Mouse (Mus musculus) cerebellum, adult 9-11 months (tissue): ENCODE measurements around the gene Clip2.
A peak's percentile ranks its signal among the peaks of the same experiment; 100 is the strongest.

Experiments used
- DNase-seq: peaks from one replicate; pipeline ENCODE4 v3.0.0; 2022

The Clip2 gene

DNA sequence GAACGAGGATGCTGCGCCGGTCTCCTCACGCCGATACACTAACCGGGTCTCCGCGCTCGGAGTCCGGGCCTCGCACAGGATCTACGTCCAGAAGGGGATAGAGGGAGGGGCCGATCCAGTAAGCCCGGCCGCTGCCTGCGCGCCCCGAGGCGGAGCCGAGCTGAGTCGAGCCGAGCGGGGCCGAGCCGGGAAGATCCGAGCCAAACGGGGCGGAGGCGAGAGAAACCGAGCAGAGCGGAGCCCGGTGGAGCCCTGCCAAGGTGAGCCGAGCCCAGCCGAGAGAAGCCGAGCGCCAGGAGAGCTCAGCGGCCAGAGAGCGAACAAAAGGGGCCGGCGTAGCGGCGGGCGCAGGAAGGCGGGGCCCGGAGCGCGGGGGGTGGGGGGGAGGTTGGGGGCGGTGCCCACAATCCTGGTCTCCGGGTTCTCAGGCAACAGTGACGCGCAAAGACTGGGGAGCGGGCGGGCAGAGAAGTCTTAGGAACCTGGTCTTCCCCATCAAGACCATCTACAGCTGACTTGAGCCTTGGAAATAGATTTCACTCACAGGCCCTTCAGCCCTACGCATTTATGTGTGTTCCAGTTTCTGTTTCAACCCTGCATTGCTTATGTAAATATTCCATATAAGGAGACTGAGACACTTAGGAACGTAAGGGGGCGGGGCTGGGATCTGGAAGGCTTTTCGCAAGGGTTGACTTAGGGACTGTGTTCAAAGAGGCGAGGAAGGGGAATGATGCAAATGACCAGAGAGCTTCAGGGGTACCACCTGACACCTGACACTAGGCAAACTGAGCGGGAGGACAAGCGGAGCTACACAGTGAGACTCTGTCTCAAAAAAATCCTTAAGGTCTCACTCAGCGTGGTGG is at the start of gene Clip2:
Gene Clip2, minus strand, starts transcription at position 325 of the 863 bp plus-strand sequence.
- DNase-seq = peak; percentile 99

DNA sequence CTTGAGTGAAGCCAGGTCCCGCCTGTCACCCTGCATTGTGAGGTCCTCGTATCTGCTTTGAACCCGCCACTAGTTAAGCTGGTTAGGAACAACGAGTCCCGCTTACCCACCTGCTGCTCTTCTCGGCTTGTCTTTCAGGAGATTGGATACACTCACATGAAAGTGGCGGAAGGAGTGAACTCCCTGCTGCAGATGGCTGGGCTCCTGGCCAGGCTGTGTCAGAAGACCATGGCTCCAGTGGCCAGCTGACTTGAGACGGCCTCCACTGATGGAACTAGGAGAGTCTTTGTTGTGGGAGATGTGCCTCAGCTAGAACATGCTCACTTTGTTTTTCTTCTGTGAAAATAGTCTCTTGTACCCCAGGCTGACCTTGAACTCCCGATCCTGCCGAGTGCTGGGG is 45.5 kb upstream of the Clip2 start:
- DNase-seq = no peak

- DNase-seq = no peak
Observed at GRCm38 (mm10) chr5:134593093-134593492, 40.9 kb upstream of the Clip2 start.

GRCm38 (mm10) chr5:134592026-134592581 is 39.9 kb upstream of the Clip2 start:
- peak; percentile 39 for DNase-seq

GRCm38 (mm10) chr5:134589900-134590299 is 37.7 kb upstream of the Clip2 start:
- no peak for DNase-seq

DNA sequence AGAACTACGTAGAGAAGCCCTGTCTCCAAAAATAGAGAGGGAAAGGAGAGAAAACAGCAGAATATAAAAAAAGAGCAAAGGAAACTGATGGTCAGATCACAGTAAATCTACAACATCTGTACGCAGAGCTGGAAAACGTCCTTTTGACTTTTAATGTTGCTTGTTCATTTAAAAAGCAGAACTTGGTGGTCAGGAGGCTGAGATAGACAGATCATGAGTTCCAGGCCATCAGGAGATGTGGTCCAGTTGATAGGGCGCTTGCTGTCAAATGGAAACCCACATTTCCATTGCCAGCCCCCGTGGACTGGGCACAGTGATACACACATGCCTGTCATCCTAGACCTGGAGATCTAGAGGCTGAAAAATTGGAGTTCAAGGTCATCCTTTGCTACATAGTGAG is 32.6 kb upstream of the Clip2 start:
- DNase-seq = no peak

DNA sequence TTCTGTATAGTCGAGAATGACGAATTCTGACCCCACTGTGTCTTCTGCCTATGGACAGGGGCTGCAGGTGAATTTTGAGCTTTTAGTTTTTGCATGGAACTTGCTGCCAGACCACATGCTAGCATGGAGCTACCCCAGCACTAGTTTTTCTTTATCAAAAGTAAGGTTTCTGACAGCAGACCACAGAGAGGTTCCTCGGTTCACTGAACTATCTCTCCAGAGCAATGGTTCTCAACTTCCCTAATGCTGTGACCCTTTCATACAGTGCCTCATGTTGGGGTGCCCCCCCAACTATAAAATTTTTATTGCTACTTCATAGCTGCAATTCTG is 31.6 kb upstream of the Clip2 start:
- no peak for DNase-seq

DNA sequence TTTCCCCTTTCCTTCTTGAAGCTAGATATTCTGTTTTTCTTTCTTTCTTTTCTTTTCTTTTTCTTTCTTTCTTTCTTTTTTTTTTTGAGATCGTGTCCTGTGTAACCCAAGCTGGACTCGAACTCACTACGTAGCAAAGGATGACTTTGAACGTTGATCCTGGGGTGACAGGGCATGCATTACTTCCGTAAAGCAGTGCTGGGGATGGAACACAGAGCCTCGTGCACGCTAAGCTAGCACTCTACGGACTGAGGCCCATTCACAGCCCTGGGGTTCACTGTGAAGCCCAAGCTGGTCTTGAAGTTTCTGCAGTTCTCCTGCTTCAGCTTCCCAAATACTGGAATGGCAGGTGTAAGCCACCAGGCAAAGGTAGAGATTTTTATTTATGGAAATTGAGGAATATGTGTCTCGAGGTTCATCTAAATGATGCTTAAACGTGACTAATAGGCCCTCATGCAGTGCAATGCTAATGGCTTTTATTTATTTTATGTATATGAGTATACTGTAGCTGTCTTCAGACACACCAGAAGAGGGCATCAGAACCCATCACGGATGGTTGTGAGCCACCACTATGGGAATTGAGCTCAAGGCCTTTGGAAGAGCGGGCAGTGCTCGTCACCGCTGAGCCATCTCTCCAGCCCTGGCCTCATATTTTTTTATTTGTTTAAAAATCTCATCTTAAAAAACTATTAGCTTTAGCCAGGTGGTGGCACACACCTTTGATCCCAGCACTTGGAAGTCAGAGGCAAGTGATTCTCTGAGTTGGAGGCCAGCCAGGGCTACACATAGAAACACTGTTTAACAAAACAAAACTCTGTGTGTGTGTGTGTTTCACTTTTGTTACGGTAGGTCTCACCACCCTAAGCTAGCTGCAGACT is 31.0 kb upstream of the Clip2 start:
- DNase-seq = no peak

GRCm38 (mm10) chr5:134582221-134582907 is 30.1 kb upstream of the Clip2 start:
- DNase-seq = peak; percentile 96

DNA sequence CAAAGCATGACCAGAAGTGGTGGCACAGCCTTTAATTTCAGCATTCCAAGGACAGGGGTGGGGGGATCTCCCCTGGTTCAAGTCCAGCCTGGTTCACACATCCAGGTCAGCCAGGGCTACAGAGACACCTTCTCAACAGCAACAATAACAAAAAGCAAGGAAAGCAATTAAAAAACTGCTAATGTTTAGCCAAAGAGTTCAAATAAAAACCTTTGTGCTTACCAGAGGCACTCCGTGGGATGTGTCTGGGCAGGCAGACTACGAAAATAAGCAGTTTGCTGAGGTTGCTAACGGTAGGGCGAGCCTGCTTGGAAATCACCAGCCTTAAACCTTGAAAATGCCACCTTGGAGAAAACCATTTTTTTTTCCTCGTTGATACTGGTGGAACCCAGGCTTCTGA is 28.9 kb upstream of the Clip2 start, which contains the start of gene Rfc2:
Gene Rfc2, plus strand, starts transcription at position 221 of the 400 bp plus-strand sequence.
- no peak for DNase-seq

DNA sequence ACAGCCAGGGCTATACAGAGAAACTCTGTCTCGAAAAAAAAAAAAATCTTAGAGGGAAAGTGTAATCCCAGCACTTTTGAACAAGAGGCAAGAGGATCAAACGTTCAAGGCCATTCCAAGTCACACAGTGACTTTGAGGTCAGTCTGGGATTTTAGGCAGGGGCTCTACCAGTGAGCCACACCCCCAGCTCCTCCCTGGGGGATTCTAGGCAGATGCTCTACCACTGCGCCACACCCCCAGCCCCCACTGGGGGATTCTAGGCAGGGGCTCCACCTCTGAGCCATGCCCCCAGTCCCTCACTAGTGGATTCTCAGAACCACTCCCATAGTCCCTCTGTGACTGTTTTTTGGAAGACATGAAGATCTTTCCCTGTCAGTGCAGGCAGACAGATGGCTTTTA is 26.9 kb upstream of the Clip2 start:
- DNase-seq = no peak

DNA sequence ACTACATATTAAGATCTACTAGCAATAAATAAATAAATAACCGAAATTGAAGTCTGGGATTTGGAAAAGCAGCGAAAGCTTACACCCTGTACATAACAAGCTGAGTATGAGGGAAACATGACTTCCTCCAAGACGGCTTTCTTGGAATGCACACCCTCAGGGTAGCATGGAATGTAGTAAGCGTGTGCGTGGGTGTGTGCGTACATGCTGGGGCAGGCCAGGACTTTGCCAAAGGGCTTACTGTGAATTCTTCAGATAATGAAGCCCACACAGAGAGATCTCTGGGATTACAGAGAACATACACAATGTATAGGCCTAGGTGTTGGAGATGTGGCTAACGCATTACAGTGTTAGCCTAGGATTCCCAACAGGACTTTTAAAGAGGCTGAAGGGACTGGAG is 25.3 kb upstream of the Clip2 start:
- DNase-seq = no peak

DNA sequence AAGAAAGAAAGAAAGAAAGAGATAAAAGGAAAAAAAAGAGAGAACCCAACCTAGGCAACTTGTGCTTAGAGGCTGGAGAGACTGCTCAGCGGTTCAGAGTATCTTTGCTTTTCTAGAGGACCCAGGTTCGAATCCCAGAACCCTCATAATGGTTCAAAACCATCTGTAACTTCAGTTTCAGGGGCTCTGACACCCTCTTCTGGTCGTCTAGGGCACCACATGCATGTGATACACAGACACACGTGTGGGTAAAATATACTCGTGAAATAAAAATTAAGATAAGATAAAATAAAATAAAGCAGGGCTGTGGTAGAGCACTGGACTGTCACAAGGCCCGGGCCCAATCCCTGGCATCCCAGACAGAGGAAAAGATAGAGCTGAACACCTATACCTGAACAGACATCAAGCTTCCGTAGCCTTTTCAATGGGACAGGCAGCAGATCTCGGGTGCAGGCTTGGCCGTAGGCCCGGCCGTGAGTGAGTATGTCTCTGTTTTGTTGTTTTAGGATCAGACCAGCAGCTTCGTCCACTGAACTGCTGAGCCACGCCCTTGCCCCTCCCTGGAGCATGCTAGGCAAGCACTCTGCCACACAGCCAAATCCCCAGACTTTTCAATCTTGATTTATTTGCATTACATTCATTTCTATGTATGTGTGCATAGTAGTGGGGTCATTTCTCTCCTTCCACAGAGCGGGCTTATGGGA is 24.4 kb upstream of the Clip2 start:
- no peak for DNase-seq

GRCm38 (mm10) chr5:134575833-134576232 is 23.6 kb upstream of the Clip2 start:
- no peak for DNase-seq

GRCm38 (mm10) chr5:134572508-134573214 is 20.4 kb upstream of the Clip2 start:
- no peak for DNase-seq

GRCm38 (mm10) chr5:134571730-134572507 is 19.7 kb upstream of the Clip2 start:
- no peak for DNase-seq

- no peak for DNase-seq
Observed at GRCm38 (mm10) chr5:134568964-134569491, 16.8 kb upstream of the Clip2 start.

DNA sequence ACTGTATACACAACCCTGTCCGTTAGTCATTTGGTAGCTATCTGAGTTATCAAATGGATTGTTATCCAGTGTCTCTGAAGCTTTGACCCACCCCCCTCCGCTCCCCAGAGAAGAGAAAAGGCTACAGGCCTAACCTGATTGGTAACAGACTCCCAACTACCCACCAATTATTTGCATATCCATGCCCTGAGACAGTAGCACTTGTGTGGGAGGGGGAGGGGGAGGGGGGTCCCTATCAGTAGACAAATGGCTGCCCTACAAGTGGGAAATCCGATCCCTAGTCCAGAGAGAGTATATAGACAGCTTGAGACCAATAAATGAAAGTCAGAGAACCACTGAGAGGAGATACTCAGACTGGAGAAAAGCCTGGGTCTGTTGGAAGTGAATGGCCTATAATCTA is 15.8 kb upstream of the Clip2 start:
- no peak for DNase-seq

DNA sequence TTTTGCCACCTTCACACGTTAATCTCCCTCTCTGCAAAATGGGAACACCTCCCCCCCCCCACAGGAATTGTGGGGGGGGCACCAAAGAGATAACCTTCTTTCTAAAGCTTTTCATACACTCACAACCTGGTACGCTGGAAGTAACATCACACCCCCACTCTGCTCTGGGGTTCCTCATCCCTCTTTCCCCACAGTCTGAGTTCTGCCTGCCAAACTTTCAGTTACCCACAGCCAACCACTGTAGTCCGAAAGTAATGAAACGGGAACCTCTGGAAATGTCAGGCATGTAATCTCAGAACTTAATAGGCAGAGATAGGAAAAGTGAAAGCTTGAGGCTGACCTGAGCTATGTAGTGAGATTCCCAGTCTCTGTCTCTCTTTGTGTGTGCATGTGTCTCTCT is 15.2 kb upstream of the Clip2 start:
- DNase-seq = no peak

DNA sequence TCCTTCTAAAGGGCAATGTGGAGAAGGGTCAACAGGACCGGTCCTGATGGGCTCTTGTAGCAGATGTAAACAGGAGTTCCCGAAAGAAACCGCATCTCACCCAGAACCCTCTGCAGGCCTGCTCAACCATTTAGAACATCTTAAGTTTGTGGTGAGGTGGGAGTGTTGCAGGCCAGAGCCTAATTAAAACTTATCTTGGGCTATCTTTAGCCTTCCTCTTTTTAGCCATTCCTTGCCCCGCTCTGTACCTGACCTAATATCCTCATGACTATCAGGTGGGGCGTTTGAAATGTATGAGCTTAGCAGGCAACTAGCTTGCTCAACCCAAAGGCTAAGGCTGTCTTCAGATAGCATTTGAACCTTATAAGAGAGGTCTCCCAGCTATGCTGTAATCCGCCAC is 13.5 kb upstream of the Clip2 start:
- no peak for DNase-seq

GRCm38 (mm10) chr5:134564272-134564671 is 12.0 kb upstream of the Clip2 start:
- no peak for DNase-seq
